Mouse (Mus musculus): Measurements from ENCODE around the gene Als2. TPM values are rescaled to one million over a fixed set of nuclear protein-coding genes. Genes with fewer than 3 reads are reported as not detected.
A peak's percentile ranks its signal among the peaks of the same experiment; 100 is the strongest.

Gene Als2
- 22.5 and 23.0 TPM in 2 replicates for polyA plus RNA-seq (2016; fragmentation: Nextera tagmentation; extraction: Ambion mirVana)

DNA sequence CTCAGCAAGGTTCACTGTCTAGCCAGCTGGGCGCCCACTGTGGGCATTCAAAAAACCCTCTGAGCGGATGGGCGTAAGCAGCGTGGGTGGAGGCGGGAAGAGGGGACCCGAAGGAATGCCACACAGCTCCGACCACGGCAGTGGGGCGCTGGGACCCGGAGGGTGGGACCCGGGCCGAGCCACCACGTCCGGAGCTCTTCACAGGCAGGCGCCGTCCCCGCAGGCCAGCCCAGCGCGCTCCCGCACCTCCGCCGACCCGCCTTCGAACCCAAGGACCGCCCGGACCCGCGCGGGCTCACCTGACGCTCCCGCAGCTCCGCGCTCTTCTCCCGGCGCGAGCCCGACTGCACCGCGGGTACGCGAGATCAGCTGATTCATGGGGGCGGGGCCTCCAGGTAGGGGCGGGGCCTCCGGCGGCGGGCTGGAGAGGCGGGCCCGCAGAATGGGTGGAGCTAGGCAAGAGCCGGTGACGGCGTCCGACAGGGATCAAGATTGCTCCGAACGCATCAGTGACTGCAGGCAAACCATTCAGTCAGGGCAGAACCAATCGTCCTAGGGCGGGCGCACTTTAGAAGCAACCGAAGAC, at the start of gene Als2:
TSS of gene Als2 (minus strand) at position 376 of the 586 bp plus-strand sequence.
- Histone ChIP-seq H3K9ac (replicated peaks) (peak within 1 kb of the TSS; percentile 79), H3K36me3 (no peaks in the 10 kb centered on the region), H3K9me3 (no peaks in the 10 kb centered on the region), H3K4me1 (0 out of 2 replicates have a peak, but pooled peaks cover 5% of the 10 kb centered on the region), H3K27ac (replicated peaks) (peak within 1 kb of the TSS; percentile 54), H3K4me2 (replicated peaks) (peak within 1 kb of the TSS; percentile 69), H3K4me3 (peak within 1 kb of the TSS; percentile 81), H3K27me3 (no peaks in the 10 kb centered on the region)
- under 1% methylated on average over 58 of the region's 58 CpGs for WGBS
- ATAC-seq (ENCODE audit: low FRiP score, low read depth) = peak; percentile 99

DNA sequence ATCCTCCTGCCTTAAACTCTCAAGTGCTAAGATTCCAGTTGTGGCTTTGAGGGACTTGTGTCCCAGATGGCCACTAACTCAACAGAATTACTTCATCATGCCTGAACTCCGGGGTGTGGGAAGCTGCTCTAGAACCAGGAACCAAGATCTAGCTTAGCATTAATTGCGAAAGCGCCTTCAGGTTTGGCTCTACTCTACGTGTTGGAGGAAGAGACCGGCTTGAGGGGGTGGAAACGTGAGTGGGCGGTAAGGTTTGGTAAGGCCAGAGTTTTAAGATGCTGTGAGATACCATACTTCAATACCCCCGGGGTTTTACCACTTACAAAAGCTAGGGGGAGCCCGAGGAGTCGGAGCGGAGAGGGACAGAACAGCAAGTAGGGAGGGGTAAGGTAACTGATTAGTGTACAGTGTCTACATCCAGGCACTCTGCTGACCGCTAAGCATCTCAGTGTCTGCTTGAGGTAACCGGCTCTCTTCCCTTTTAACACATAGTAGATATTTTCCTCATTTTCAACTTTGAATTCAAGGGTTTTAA, 49.4 kb upstream of the Als2 start:
- Histone ChIP-seq H3K4me2 (replicated peaks) (no peak overlapping the region), H3K4me3 (no peak overlapping the region), H3K27me3 (no peaks in the 10 kb centered on the region), H3K27ac (replicated peaks) (no peak overlapping the region), H3K4me1 (no peaks in the 10 kb centered on the region), H3K36me3 (no peaks in the 10 kb centered on the region), H3K9ac (replicated peaks) (no peak overlapping the region), H3K9me3 (no peaks in the 10 kb centered on the region)
- no peak for ATAC-seq (ENCODE audit: low FRiP score, low read depth)
- WGBS = 73% methylated on average over 13 of the region's 13 CpGs

GRCm38 (mm10) chr1:59285880-59286279, 48.8 kb upstream of the Als2 start:
- WGBS = 92% methylated on average over 5 of the region's 5 CpGs
- no peaks in the 10 kb centered on the region for H3K4me1 ChIP-seq
- H3K9ac ChIP-seq (replicated peaks) = no peak overlapping the region
- H3K4me2 ChIP-seq (replicated peaks) = no peak overlapping the region
- H3K27me3 ChIP-seq = no peaks in the 10 kb centered on the region
- H3K4me3 ChIP-seq = no peak overlapping the region
- H3K36me3 ChIP-seq = no peaks in the 10 kb centered on the region
- H3K9me3 ChIP-seq = no peaks in the 10 kb centered on the region
- no peak for ATAC-seq (ENCODE audit: low FRiP score, low read depth)
- H3K27ac ChIP-seq (replicated peaks) = no peak overlapping the region

DNA sequence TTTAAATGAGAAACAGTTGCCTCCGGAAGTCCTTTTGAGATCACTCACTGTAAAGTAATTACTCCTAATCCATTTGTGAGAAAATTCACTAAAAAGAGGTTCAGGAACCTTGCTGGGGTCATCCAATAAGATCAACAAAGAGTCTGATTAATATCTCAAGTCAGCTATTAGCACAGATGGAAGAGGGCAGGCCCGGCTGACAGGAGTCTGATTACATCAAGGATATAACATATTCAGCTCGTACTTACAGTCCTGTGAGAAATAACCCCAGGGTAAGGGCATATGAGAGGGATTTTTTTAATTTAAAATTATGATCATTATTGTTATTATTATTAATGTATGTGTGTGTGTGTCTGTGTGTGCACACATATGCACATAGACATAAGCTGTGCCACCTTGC, 35.2 kb upstream of the Als2 start:
- H3K4me2 ChIP-seq (replicated peaks) = no peak overlapping the region
- 48% methylated on average over 3 of the region's 3 CpGs for WGBS
- H3K9me3 ChIP-seq = no peaks in the 10 kb centered on the region

GRCm38 (mm10) chr1:59269951-59270689, 33.1 kb upstream of the Als2 start:
- Histone ChIP-seq H3K4me2 (replicated peaks) (no peak overlapping the region), H3K27ac (replicated peaks) (no peak overlapping the region), H3K4me1 (no peaks in the 10 kb centered on the region; the same call in 1 of the 2 replicates), H3K9me3 (no peaks in the 10 kb centered on the region), H3K4me3 (no peak overlapping the region), H3K9ac (replicated peaks) (no peak overlapping the region), H3K27me3 (no peaks in the 10 kb centered on the region), H3K36me3 (no peaks in the 10 kb centered on the region)
- WGBS = 62% methylated on average over 20 of the region's 20 CpGs
- no peak for ATAC-seq (ENCODE audit: low FRiP score, low read depth)

More for the DNA sequence above, 35.2 kb upstream of the Als2 start:
- no peaks in the 10 kb centered on the region; the same call in 1 of the 2 replicates for H3K4me1 ChIP-seq
- no peak overlapping the region for H3K27ac ChIP-seq (replicated peaks)
- ATAC-seq (ENCODE audit: low FRiP score, low read depth) = no peak
- no peaks in the 10 kb centered on the region for H3K36me3 ChIP-seq
- H3K9ac ChIP-seq (replicated peaks) = no peak overlapping the region
- no peaks in the 10 kb centered on the region; the same call in 1 of the 2 replicates for H3K27me3 ChIP-seq
- H3K4me3 ChIP-seq = no peak overlapping the region

GRCm38 (mm10) chr1:59269466-59269865, 32.4 kb upstream of the Als2 start:
- no peak overlapping the region for H3K27ac ChIP-seq (replicated peaks)
- H3K9me3 ChIP-seq = no peaks in the 10 kb centered on the region
- no peak for ATAC-seq (ENCODE audit: low FRiP score, low read depth)
- H3K36me3 ChIP-seq = no peaks in the 10 kb centered on the region
- no peak overlapping the region for H3K4me3 ChIP-seq
- no peaks in the 10 kb centered on the region; the same call in 1 of the 2 replicates for H3K4me1 ChIP-seq
- no peak overlapping the region for H3K9ac ChIP-seq (replicated peaks)
- no peaks in the 10 kb centered on the region for H3K27me3 ChIP-seq
- 88% methylated on average over 6 of the region's 6 CpGs for WGBS
- no peak overlapping the region for H3K4me2 ChIP-seq (replicated peaks)

DNA sequence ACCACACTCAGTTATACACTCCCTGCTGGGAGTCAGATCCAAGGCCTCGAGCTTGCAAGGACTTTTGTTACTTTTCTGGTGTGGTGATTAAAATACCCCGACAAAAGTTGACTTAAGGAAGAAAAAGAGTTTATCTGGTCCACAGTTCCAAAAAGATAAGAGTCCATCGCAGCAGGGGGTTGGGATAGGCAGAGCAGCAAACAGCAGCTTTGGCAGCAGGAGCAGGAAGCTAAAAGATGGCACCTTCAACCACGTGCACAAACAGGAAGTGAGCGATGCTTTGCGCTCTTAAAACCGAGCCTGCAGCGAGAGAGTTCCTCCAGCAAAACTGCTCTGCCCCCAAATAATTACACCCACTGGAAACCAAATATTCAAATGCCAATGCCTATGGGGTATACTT, 31.9 kb upstream of the Als2 start:
- ATAC-seq (ENCODE audit: low FRiP score, low read depth) = no peak
- Histone ChIP-seq H3K4me1 (no peaks in the 10 kb centered on the region; the same call in 1 of the 2 replicates), H3K27me3 (no peaks in the 10 kb centered on the region), H3K9me3 (no peaks in the 10 kb centered on the region), H3K4me3 (no peak overlapping the region), H3K9ac (replicated peaks) (no peak overlapping the region), H3K4me2 (replicated peaks) (no peak overlapping the region), H3K36me3 (no peaks in the 10 kb centered on the region), H3K27ac (replicated peaks) (no peak overlapping the region)
- whole genome bisulfite sequencing = 59% methylated on average over 8 of the region's 8 CpGs

DNA sequence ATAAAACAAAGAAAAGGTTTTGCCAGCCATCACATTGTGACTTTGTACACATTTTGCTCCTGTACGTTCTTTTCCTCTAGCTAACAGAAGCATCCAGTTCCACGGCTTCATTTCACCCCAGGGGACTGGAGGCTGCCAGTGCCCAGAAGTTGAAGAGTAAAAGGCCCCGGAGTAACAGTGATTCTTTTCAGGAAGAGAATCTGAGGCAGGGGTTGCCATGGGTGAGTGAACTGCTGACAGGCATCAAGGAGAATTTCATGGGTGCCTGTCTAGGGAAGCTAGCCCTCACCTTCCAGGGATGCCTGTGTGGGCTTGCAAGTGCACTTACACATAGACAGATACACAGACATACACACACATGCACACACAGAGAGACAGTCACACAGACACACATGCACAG, 20.7 kb upstream of the Als2 start:
- WGBS = 14% methylated on average over 3 of the region's 3 CpGs
- Histone ChIP-seq H3K4me2 (replicated peaks) (no peak overlapping the region), H3K27me3 (peaks cover 32% of the 10 kb centered on the region), H3K9ac (replicated peaks) (no peak overlapping the region), H3K36me3 (no peaks in the 10 kb centered on the region), H3K27ac (replicated peaks) (no peak overlapping the region), H3K4me1 (peaks cover 19% of the 10 kb centered on the region), H3K9me3 (no peaks in the 10 kb centered on the region), H3K4me3 (no peak overlapping the region)
- no peak for ATAC-seq (ENCODE audit: low FRiP score, low read depth)

DNA sequence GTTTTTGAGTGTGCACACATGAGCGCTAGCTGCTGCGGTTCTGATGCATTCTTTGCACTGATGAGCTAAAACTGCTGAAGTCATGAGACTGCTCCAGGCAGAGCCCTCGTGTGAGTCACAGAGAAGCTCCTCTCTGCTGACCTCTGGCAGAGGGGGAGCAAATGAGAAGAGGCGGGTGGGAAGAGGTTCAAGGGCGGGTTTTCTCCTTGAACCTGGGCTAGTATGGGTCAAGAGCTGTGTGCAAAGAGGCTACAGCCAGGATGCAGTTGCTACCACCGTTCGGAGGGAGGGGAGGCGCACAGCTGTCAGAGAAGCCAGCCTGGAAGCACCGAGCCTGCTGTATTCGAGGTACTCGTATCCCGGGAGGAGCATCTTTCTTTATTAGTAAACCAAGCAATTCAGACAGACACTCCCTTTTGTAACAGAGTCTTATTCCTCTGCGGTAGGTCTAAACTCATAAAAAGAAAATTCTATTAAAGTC, 19.8 kb upstream of the Als2 start, which contains the start of gene Cdk15:
TSS of gene Cdk15 (plus strand) at position 156 of the 481 bp plus-strand sequence.
- ATAC-seq (ENCODE audit: low FRiP score, low read depth) = no peak; the same call in 1 of the 2 replicates
- H3K4me2 ChIP-seq (replicated peaks) = no peak within 1 kb of the TSS
- 20% methylated on average over 13 of the region's 13 CpGs for WGBS

DNA sequence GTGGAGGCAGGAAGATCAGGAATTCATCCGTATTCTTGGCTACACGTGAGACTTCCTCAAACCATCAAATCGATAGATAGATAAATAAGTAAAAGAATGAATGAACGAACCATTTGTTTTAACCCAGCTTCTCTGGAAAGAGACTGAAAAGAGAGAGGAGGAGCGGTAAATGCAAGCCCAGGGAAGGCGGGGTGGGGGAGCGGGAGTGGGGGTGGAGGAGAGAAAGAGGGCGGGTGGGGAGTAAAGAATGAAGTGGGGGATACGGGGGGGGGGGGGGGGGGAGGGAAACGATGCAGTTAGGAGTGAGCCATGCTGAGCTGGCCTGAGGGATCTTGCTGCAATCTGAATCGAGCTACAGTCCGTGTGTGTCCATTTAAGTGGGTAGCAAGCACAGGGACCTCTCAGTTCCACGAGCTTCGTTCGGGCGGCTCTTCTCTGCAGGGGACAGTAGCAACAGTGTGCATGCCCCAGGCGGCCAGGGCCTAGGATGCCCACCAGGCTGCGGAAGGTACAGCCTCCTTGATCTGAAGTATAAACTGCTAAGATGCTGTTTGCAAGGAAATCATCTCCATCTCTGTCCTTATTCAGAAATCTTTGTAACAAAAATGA, 16.4 kb upstream of the Als2 start:
- peak overlapping the region; percentile 26 for H3K4me3 ChIP-seq
- ATAC-seq (ENCODE audit: low FRiP score, low read depth) = peak; percentile 34; the same call in 1 of the 2 replicates
- H3K36me3 ChIP-seq = no peaks in the 10 kb centered on the region
- peak overlapping the region; percentile 53 for H3K4me2 ChIP-seq (replicated peaks)
- H3K27ac ChIP-seq (replicated peaks) = no peak overlapping the region
- no peaks in the 10 kb centered on the region for H3K9me3 ChIP-seq
- WGBS = 2% methylated on average over 15 of the region's 18 CpGs
- H3K4me1 ChIP-seq = peaks cover 19% of the 10 kb centered on the region
- peak overlapping the region; percentile 20 for H3K9ac ChIP-seq (replicated peaks)
- peaks cover 21% of the 10 kb centered on the region for H3K27me3 ChIP-seq

More for the DNA sequence above, 19.8 kb upstream of the Als2 start, which contains the start of gene Cdk15:
- no peaks in the 10 kb centered on the region for H3K9me3 ChIP-seq
- no peak within 1 kb of the TSS for H3K9ac ChIP-seq (replicated peaks)
- peaks cover 19% of the 10 kb centered on the region for H3K4me1 ChIP-seq
- peaks cover 31% of the 10 kb centered on the region for H3K27me3 ChIP-seq
- H3K4me3 ChIP-seq = no peak within 1 kb of the TSS
- H3K36me3 ChIP-seq = no peaks in the 10 kb centered on the region
- no peak within 1 kb of the TSS for H3K27ac ChIP-seq (replicated peaks)

DNA sequence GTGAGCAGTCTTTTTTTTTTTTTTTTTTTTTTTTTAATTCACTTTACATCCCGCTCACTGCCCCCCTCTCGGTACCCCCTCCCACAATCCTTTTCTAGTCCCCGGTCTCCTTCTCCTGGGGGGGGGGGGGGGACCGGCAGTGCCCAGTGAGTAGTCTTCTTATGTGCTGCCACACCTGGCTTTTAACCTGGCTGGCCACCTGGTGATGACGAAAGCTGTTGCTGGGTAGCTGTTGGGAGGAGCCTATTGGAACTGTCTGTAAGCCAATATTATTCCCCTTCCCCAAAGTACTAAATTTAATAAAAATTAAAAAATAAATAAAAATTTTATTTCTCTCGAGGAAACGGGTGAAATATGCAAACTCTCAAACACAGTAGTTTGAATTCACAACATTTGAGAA, 15.7 kb upstream of the Als2 start:
- no peaks in the 10 kb centered on the region for H3K36me3 ChIP-seq
- H3K4me2 ChIP-seq (replicated peaks) = peak overlapping the region; percentile 53
- H3K9me3 ChIP-seq = no peaks in the 10 kb centered on the region
- no peak for ATAC-seq (ENCODE audit: low FRiP score, low read depth)
- 5% methylated on average over 5 of the region's 7 CpGs for WGBS
- no peak overlapping the region for H3K9ac ChIP-seq (replicated peaks)
- H3K4me1 ChIP-seq = peaks cover 16% of the 10 kb centered on the region
- H3K27me3 ChIP-seq = peaks cover 17% of the 10 kb centered on the region
- H3K4me3 ChIP-seq = no peak overlapping the region
- H3K27ac ChIP-seq (replicated peaks) = no peak overlapping the region

Data from midbrain, embryonic 12.5 days (tissue).